Mouse (Mus musculus): ENCODE data around the gene Lrrc74a. TPM values are rescaled to one million over a fixed set of nuclear protein-coding genes. Genes with fewer than 3 reads are reported as not detected.
A peak's percentile ranks its signal among the peaks of the same experiment; 100 is the strongest.

Gene Lrrc74a
- polyA plus RNA-seq, 2 experiments: not detected

- no peak overlapping the region for H3K27ac ChIP-seq
- TF ChIP-seq CTCF (IDR thresholded peaks at IDR 0.05; ENCODE audit: low read depth) (no peak), EP300 (IDR thresholded peaks at IDR 0.05; ENCODE audit: low read depth) (no peak)
- no peaks in the 10 kb centered on the region for H3K9me3 ChIP-seq (ENCODE audit: control insufficient read depth, low read length)
- H3K4me2 ChIP-seq (ENCODE audit: low read depth): no peak overlapping the region
- no peak for DNase-seq (ENCODE audit: low read depth in 3 of 3, low spot score in 3 of 3)
- peaks cover 3 to 9% of the 10 kb centered on the region in 2 experiments for H3K4me1 ChIP-seq (replicated peaks; ENCODE audit: control insufficient read depth in 2 of 2, insufficient read depth in 2 of 2, low read length in 1 of 2)
- 57% methylated on average over 3 of the region's 3 CpGs for WGBS (ENCODE audit: insufficient replicate concordance)
- no peak for ATAC-seq (ENCODE audit: insufficient read depth)
- H3K4me3 ChIP-seq (ENCODE audit: insufficient read depth in 1 of 2, low read depth in 2 of 2, low read length in 2 of 2): no peak overlapping the region
- H3K27me3 ChIP-seq (ENCODE audit: control insufficient read depth, insufficient read depth, low read length): no peaks in the 10 kb centered on the region
- H3K9ac ChIP-seq (replicated peaks): no peak overlapping the region
- no peaks in the 10 kb centered on the region for H3K36me3 ChIP-seq (replicated peaks; ENCODE audit: control insufficient read depth, insufficient read depth, low read depth)
Observed at GRCm38 (mm10) chr12:86793830-86794229, 59.7 kb downstream of the Lrrc74a start.

- Histone ChIP-seq H3K36me3 (replicated peaks; ENCODE audit: control insufficient read depth, insufficient read depth, low read depth) (no peaks in the 10 kb centered on the region), H3K4me1 (replicated peaks; ENCODE audit: control insufficient read depth in 2 of 2, insufficient read depth in 2 of 2, low read length in 1 of 2) (peaks cover 3 to 12% of the 10 kb centered on the region in 2 experiments), H3K4me2 (ENCODE audit: low read depth) (no peak overlapping the region), H3K27me3 (ENCODE audit: control insufficient read depth, insufficient read depth, low read length) (no peaks in the 10 kb centered on the region), H3K9me3 (ENCODE audit: control insufficient read depth, low read length) (no peaks in the 10 kb centered on the region), H3K9ac (replicated peaks) (no peak overlapping the region), H3K4me3 (ENCODE audit: insufficient read depth in 1 of 2, low read depth in 2 of 2, low read length in 2 of 2) (no peak overlapping the region), H3K27ac (no peak overlapping the region)
- DNase-seq (ENCODE audit: low read depth in 3 of 3, low spot score in 3 of 3) (no peak), ATAC-seq (ENCODE audit: insufficient read depth) (no peak)
- 67% methylated on average over 11 of the region's 11 CpGs for WGBS (ENCODE audit: insufficient replicate concordance)
- TF ChIP-seq EP300 (IDR thresholded peaks at IDR 0.05; ENCODE audit: low read depth) (no peak), CTCF (IDR thresholded peaks at IDR 0.05; ENCODE audit: low read depth) (no peak)
Observed at GRCm38 (mm10) chr12:86794331-86794730, 60.2 kb downstream of the Lrrc74a start.

- TF ChIP-seq CTCF (IDR thresholded peaks at IDR 0.05; ENCODE audit: low read depth) (no peak), EP300 (IDR thresholded peaks at IDR 0.05; ENCODE audit: low read depth) (no peak)
- H3K4me3 ChIP-seq (ENCODE audit: insufficient read depth in 1 of 2, low read depth in 2 of 2, low read length in 2 of 2): no peak overlapping the region
- WGBS (ENCODE audit: insufficient replicate concordance): 50% methylated on average over 7 of the region's 7 CpGs
- H3K4me2 ChIP-seq (ENCODE audit: low read depth): peak overlapping the region; percentile 26; the same call in 1 of the 2 replicates
- H3K9me3 ChIP-seq (ENCODE audit: control insufficient read depth, low read length): no peaks in the 10 kb centered on the region
- H3K27ac ChIP-seq: no peak overlapping the region; the same call in 1 of the 2 replicates
- ATAC-seq (ENCODE audit: insufficient read depth) (peak; percentile 56), DNase-seq (ENCODE audit: low read depth in 3 of 3, low spot score in 3 of 3) (no peak)
- H3K27me3 ChIP-seq (ENCODE audit: control insufficient read depth, insufficient read depth, low read length): no peaks in the 10 kb centered on the region
- no peak overlapping the region for H3K9ac ChIP-seq (replicated peaks)
- no peaks in the 10 kb centered on the region for H3K36me3 ChIP-seq (replicated peaks; ENCODE audit: control insufficient read depth, insufficient read depth, low read depth)
- peaks cover 4 to 15% of the 10 kb centered on the region in 2 experiments for H3K4me1 ChIP-seq (replicated peaks; ENCODE audit: control insufficient read depth in 2 of 2, insufficient read depth in 2 of 2, low read length in 1 of 2)
Observed at GRCm38 (mm10) chr12:86795076-86795837, 61.1 kb downstream of the Lrrc74a start.

GRCm38 (mm10) chr12:86795838-86796232 lies 61.7 kb downstream of the Lrrc74a start:
- Histone ChIP-seq H3K36me3 (replicated peaks; ENCODE audit: control insufficient read depth, insufficient read depth, low read depth) (no peaks in the 10 kb centered on the region), H3K4me2 (ENCODE audit: low read depth) (peak overlapping the region; percentile 26; the same call in 1 of the 2 replicates), H3K9ac (replicated peaks) (no peak overlapping the region), H3K27me3 (ENCODE audit: control insufficient read depth, insufficient read depth, low read length) (no peaks in the 10 kb centered on the region), H3K4me1 (replicated peaks; ENCODE audit: control insufficient read depth in 2 of 2, insufficient read depth in 2 of 2, low read length in 1 of 2) (peaks cover 10 to 21% of the 10 kb centered on the region in 2 experiments), H3K27ac (no peak overlapping the region), H3K9me3 (ENCODE audit: control insufficient read depth, low read length) (no peaks in the 10 kb centered on the region), H3K4me3 (ENCODE audit: insufficient read depth in 1 of 2, low read depth in 2 of 2, low read length in 2 of 2) (no peak overlapping the region)
- peak; percentile 100 for TF ChIP-seq CTCF (IDR thresholded peaks at IDR 0.05; ENCODE audit: low read depth)
- TF ChIP-seq EP300 (IDR thresholded peaks at IDR 0.05; ENCODE audit: low read depth): peak; percentile 51
- ATAC-seq (ENCODE audit: insufficient read depth): peak; percentile 83
- 0% methylated on average over 4 of the region's 4 CpGs for WGBS (ENCODE audit: insufficient replicate concordance)
- DNase-seq (ENCODE audit: low read depth in 3 of 3, low spot score in 3 of 3): peak; percentile 75 to 87 (median 80)

GRCm38 (mm10) chr12:86796351-86796750 lies 62.2 kb downstream of the Lrrc74a start:
- TF ChIP-seq EP300 (IDR thresholded peaks at IDR 0.05; ENCODE audit: low read depth) (no peak), CTCF (IDR thresholded peaks at IDR 0.05; ENCODE audit: low read depth) (no peak)
- Histone ChIP-seq H3K27ac (no peak overlapping the region), H3K4me3 (ENCODE audit: insufficient read depth in 1 of 2, low read depth in 2 of 2, low read length in 2 of 2) (no peak overlapping the region), H3K4me1 (replicated peaks; ENCODE audit: control insufficient read depth in 2 of 2, insufficient read depth in 2 of 2, low read length in 1 of 2) (peaks cover 15 to 25% of the 10 kb centered on the region in 2 experiments), H3K9me3 (ENCODE audit: control insufficient read depth, low read length) (no peaks in the 10 kb centered on the region), H3K27me3 (ENCODE audit: control insufficient read depth, insufficient read depth, low read length) (no peaks in the 10 kb centered on the region), H3K36me3 (replicated peaks; ENCODE audit: control insufficient read depth, insufficient read depth, low read depth) (no peaks in the 10 kb centered on the region), H3K4me2 (ENCODE audit: low read depth) (no peak overlapping the region), H3K9ac (replicated peaks) (no peak overlapping the region)
- 72% methylated on average over 3 of the region's 3 CpGs for WGBS (ENCODE audit: insufficient replicate concordance)
- ATAC-seq (ENCODE audit: insufficient read depth): no peak
- no peak for DNase-seq (ENCODE audit: low read depth in 3 of 3, low spot score in 3 of 3)
